13 mouse cellular contexts compared by ENCODE assay signal in genomic region chr3:138460260-138460659, GRCm38 (mm10). TPM values are rescaled to one million over a fixed set of nuclear protein-coding genes. Genes with fewer than 3 reads are reported as not detected.
DNase-seq lines count a peak whose midpoint lies in the region; ATAC-seq and TF ChIP-seq lines count a peak whose summit lies in the region.
"Had no signal": no experiment of that assay in that cellular context is flagged by ENCODE, and none has a peak within 500 bp of the region (broad histone marks: within the 10 kb centered on the region; RNA-seq: fewer than 3 reads in every experiment).

No protein-coding gene starts in this region.

- peaks cover 1% of the 10 kb centered on the region; the same call in 1 of the 2 replicates for H3K4me1 ChIP-seq in liver, postnatal 0 days (ENCODE audit: insufficient read depth)
- no peaks in the 10 kb centered on the region; the same call in 1 of the 2 replicates for H3K4me1 ChIP-seq in cortical plate, adult 2 months (ENCODE audit: control insufficient read depth, insufficient read depth, low read length)
- H3K4me1 ChIP-seq: hindbrain, embryonic 12.5 days had no signal

- no peaks in the 10 kb centered on the region for H3K9me3 ChIP-seq in liver, postnatal 0 days (ENCODE audit: low read length)
- H3K9me3 ChIP-seq: hindbrain, embryonic 12.5 days had no signal

- peak; percentile 56 for TF ChIP-seq CTCF in gastrocnemius, adult 2 months (IDR thresholded peaks at IDR 0.05)
- TF ChIP-seq CTCF in liver, postnatal 0 days (IDR thresholded peaks at IDR 0.05; ENCODE audit: low read depth), result peak; percentile 38
- peak; percentile 50 for TF ChIP-seq CTCF in cortical plate, adult 2 months (IDR thresholded peaks at IDR 0.05; ENCODE audit: extremely low read depth, insufficient read depth, low read length)

- no peak overlapping the region for H3K9ac ChIP-seq in liver, postnatal 0 days (replicated peaks)
- H3K9ac ChIP-seq: hindbrain, embryonic 12.5 days had no signal

- no peak overlapping the region for H3K4me3 ChIP-seq in gastrocnemius, adult 2 months
- H3K4me3 ChIP-seq in liver, postnatal 0 days (ENCODE audit: low read depth, low read length), result no peak overlapping the region
- no peak overlapping the region for H3K4me3 ChIP-seq in cortical plate, adult 2 months (ENCODE audit: insufficient read depth, low read length)
- H3K4me3 ChIP-seq: hindbrain, embryonic 12.5 days had no signal

- intact Hi-C loops in gastrocnemius, adult 2 months (cut with DNase I), result loop anchor here (1.0 to 5.0 kb wide), 3 partner anchors 27 to 447 kb away; no protein-coding TSS in a partner anchor
- intact Hi-C loops in heart, postnatal 25 days (cut with DNase I), result loop anchor here (5.0 kb wide), 1 partner anchor 447 kb away; no protein-coding TSS in a partner anchor

- peak; percentile 45 for DNase-seq in gastrocnemius, adult 2 months
- no peak for DNase-seq in gastrocnemius, postnatal 10 days
- no peak for DNase-seq in liver, postnatal 0 days
- no peak for DNase-seq in liver
- peak; percentile 16 for DNase-seq in skeletal muscle tissue, adult 2 months (ENCODE audit: low read depth, low spot score)
- no peak for DNase-seq in heart, postnatal 25 days (ENCODE audit: low spot score)
- no peak for DNase-seq in urinary bladder, postnatal 10 days (ENCODE audit: low spot score)

- H3K36me3 ChIP-seq in liver, postnatal 0 days (replicated peaks; ENCODE audit: insufficient read depth, low read length), result peaks cover 60% of the 10 kb centered on the region

- TF ChIP-seq EP300 in liver, postnatal 0 days (IDR thresholded peaks at IDR 0.05; ENCODE audit: low read depth), result no peak

- H3K27ac ChIP-seq in gastrocnemius, adult 2 months, result no peak overlapping the region
- H3K27ac ChIP-seq in liver, postnatal 0 days (ENCODE audit: low read depth), result no peak overlapping the region
- no peak overlapping the region for H3K27ac ChIP-seq in cortical plate, adult 2 months (ENCODE audit: insufficient read depth, low read length)
- H3K27ac ChIP-seq: hindbrain, embryonic 12.5 days; macrophage had no signal

- no peak for ATAC-seq in liver, postnatal 0 days

- no peak overlapping the region for H3K4me2 ChIP-seq in liver, postnatal 0 days (ENCODE audit: low read depth, low read length)
- H3K4me2 ChIP-seq: hindbrain, embryonic 12.5 days had no signal

- TF ChIP-seq POLR2A in cortical plate, adult 2 months (IDR thresholded peaks at IDR 0.05; ENCODE audit: extremely low read depth, insufficient read depth, low read length), result no peak

- WGBS in liver, postnatal 0 days (ENCODE audit: insufficient replicate concordance), result 92% methylated on average over 13 of the region's 13 CpGs

- H3K27me3 ChIP-seq in liver, postnatal 0 days (ENCODE audit: insufficient read depth, low read length), result no peaks in the 10 kb centered on the region
- H3K27me3 ChIP-seq: hindbrain, embryonic 12.5 days had no signal

RNA-seq across cellular contexts. Expression of gene Adh5, which starts 17.4 kb away (rescaled TPM):
- 10 to 100 TPM; 51.8 to 60.6 TPM for total RNA-seq in gastrocnemius, adult 2 months (2021)
- total RNA-seq in gastrocnemius, postnatal 10 days (2021), result 10 to 100 TPM; 69.3 to 73.4 TPM
- polyA plus RNA-seq in liver, postnatal 0 days (2015; fragmentation: Nextera tagmentation; extraction: Ambion mirVana), result 247 and 271 TPM in 2 replicates
- polyA plus RNA-seq in cortical plate, adult 2 months (2012; rRNA removed), result 64.2 and 64.3 TPM in 2 replicates
- total RNA-seq in heart, postnatal 25 days (2021), result 10 to 100 TPM; 89.9 to 90.2 TPM

RNA-seq across cellular contexts. Expression of gene Metap1, which starts 29.1 kb away (rescaled TPM):
- total RNA-seq in gastrocnemius, adult 2 months (2021), result 10 to 100 TPM; 44.7 to 49.3 TPM
- 10 to 100 TPM; 44.9 to 47.0 TPM for total RNA-seq in gastrocnemius, postnatal 10 days (2021)
- polyA plus RNA-seq in liver, postnatal 0 days (2015; fragmentation: Nextera tagmentation; extraction: Ambion mirVana), result 17.3 and 17.4 TPM in 2 replicates
- 43.0 and 43.7 TPM in 2 replicates for polyA plus RNA-seq in cortical plate, adult 2 months (2012; rRNA removed)
- 10 to 100 TPM; 36.7 to 39.3 TPM for total RNA-seq in heart, postnatal 25 days (2021)

RNA-seq across cellular contexts. Expression of gene Adh4, which starts 45.0 kb away (rescaled TPM):
- total RNA-seq in gastrocnemius, adult 2 months (2021), result not detected
- total RNA-seq in gastrocnemius, postnatal 10 days (2021), result not detected
- 0.82 and 1.6 TPM in 2 replicates for polyA plus RNA-seq in liver, postnatal 0 days (2015; fragmentation: Nextera tagmentation; extraction: Ambion mirVana)
- polyA plus RNA-seq in cortical plate, adult 2 months (2012; rRNA removed), result not detected in 2 replicates
- total RNA-seq in heart, postnatal 25 days (2021), result not detected
- total RNA-seq: layer of hippocampus, postnatal 14 days had no signal
- polyA plus RNA-seq: hindbrain, embryonic 12.5 days; macrophage; neural tube, embryonic 14.5 days; stomach, embryonic 14.5 days had no signal

Comparison
In these comparisons a context has a peak if more than half of its experiments do, and no peak if none do; other contexts are left out.
1. DNase-seq: peak in gastrocnemius, adult 2 months (single experiment) and skeletal muscle tissue, adult 2 months (single experiment); none in gastrocnemius, postnatal 10 days (single experiment), liver, postnatal 0 days (single experiment), liver (single experiment), heart, postnatal 25 days (single experiment) and urinary bladder, postnatal 10 days (single experiment).
2. Peak in every context shown above with its lines, with median percentiles within 50 percentile points of each other: CTCF ChIP-seq.